Mouse (Mus musculus): ENCODE data around the gene Dhx58. TPM values are rescaled to one million over a fixed set of nuclear protein-coding genes. Genes with fewer than 3 reads are reported as not detected.

The Dhx58 gene
- total RNA-seq, 2 experiments from 2014 or later = 1.4 to 2.5 TPM

DNA sequence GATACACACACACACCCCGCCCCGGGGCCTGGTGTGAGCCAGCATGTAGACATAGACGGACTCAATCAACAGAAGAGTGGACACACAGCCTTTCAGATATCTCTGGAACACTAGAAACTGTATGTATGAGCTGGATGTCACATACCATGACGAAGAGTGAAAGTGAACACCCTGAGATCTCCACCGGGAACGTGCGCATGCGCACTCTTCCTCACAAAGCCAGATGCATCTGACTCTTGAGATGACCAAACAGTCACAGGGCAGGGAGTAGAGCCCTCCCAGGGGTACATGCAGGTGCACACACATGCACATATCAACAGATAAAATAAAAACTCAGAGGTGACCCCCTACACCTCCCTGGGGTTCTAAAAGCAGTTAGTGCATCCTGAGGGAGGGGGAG is 55.7 kb downstream of the Dhx58 start:
- DNase-seq (ENCODE audit: low spot score in 2 of 2) = no peak

DNA sequence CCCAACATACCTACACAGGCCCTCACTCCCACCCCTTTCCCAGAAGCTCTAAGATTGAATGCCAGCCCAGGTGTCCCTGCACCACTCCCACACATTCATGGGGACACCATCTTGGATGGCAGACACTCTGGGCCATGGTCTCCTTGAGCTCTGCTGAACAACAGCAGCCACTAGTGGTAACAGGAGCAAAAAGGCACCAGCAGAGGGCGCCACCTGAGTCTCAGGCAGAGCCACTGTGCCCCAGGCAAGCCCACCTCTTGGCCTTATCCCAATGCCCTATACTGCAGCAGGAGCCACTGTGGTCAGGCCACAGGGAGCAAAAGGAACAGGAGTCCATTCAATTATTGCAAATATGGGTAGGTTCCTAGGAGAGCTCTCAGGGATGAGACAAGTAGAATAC is 57.8 kb downstream of the Dhx58 start:
- no peak for DNase-seq (ENCODE audit: low spot score in 2 of 2)

Other genes starting within 250 kb of the Dhx58 start
- 100 to 1,000 TPM; 117 to 124 TPM for gene Klhl11, start 231.5 kb downstream of the Dhx58 start, total RNA-seq (2021)
- 100 to 1,000 TPM; 118 to 124 TPM for gene Acly, start 176.3 kb downstream of the Dhx58 start, total RNA-seq (2021)
- 1 to 10 TPM in 1 of 2 experiments, under 1 TPM in 1; 0.96 to 1.1 TPM for gene Ttc25, start 158.7 kb downstream of the Dhx58 start, total RNA-seq (2021)
- 100 to 1,000 TPM; 171 to 195 TPM for gene Cnp, start 129.4 kb downstream of the Dhx58 start, total RNA-seq (2021)
- gene Nkiras2, start 85.0 kb downstream of the Dhx58 start, total RNA-seq (2021) = 10 to 100 TPM; 10.8 to 11.1 TPM
- gene Dnajc7, start 84.1 kb downstream of the Dhx58 start, total RNA-seq (2021) = 100 to 1,000 TPM; 223 to 252 TPM
- under 1 TPM in 1 of 2 experiments, not detected in 1; 0.37 TPM for gene Zfp385c, start 11.8 kb downstream of the Dhx58 start, total RNA-seq (2021)
- gene Kat2a, start 8.2 kb upstream of the Dhx58 start, total RNA-seq (2021) = 10 to 100 TPM; 53.9 to 58.0 TPM
- not detected for gene Hspb9, start 9.6 kb upstream of the Dhx58 start, total RNA-seq (2021)
- 100 to 1,000 TPM; 149 to 156 TPM for gene Rab5c, start 33.9 kb upstream of the Dhx58 start, total RNA-seq (2021)
- 1 to 10 TPM; 2.0 to 2.1 TPM for gene Kcnh4, start 55.7 kb upstream of the Dhx58 start, total RNA-seq (2021)
- not detected for gene Hcrt, start 58.7 kb upstream of the Dhx58 start, total RNA-seq (2021)
- 1 to 10 TPM; 4.4 to 7.0 TPM for gene Ghdc, start 66.7 kb upstream of the Dhx58 start, total RNA-seq (2021)
- gene Stat5b, start 146.5 kb upstream of the Dhx58 start, total RNA-seq (2021) = 10 to 100 TPM; 12.1 to 16.2 TPM
- 1 to 10 TPM; 1.1 to 1.8 TPM for gene Stat5a, start 155.1 kb upstream of the Dhx58 start, total RNA-seq (2021)
- gene Stat3, start 235.3 kb upstream of the Dhx58 start, total RNA-seq (2021) = 10 to 100 TPM; 35.5 to 35.9 TPM

All from layer of hippocampus, adult 18-20 months (tissue).